Mouse (Mus musculus) hindbrain, postnatal 0 days (tissue): ENCODE results near the gene Gng7. TPM values are rescaled to one million over a fixed set of nuclear protein-coding genes. Genes with fewer than 3 reads are reported as not detected.

Experiments
- ATAC-seq: fragments of 200-750 bp; cut with Nextera tagmentation; 2 replicates; pipeline ENCODE4 v1.8.0; 2017; ENCODE audit warnings: mild to moderate bottlenecking, moderate TSS enrichment, moderate library complexity
- DNase-seq: peaks from one replicate; pipeline ENCODE4 v3.0.0-alpha.2; 2015; ENCODE audit warnings: low spot score
- H3K27ac ChIP-seq: fragments of 300-500 bp; sonication (generic); 2 replicates; pipeline ENCODE4 v1.5.1; 2014; ENCODE audit warnings: mild to moderate bottlenecking
- H3K27me3 ChIP-seq: fragments of 300-500 bp; sonication (generic); 2 replicates; pipeline ENCODE4 v1.6.1; 2014; ENCODE audit warnings: low read length, mixed read lengths; ENCODE audit not compliant: insufficient read depth
- H3K36me3 ChIP-seq: fragments of 300-500 bp; sonication (generic); 2 replicates; pipeline ENCODE4 v1.6.1; 2014; ENCODE audit warnings: low read length, mixed read lengths; ENCODE audit not compliant: insufficient read depth
- H3K4me1 ChIP-seq: fragments of 300-500 bp; sonication (generic); 2 replicates; pipeline ENCODE4 v1.6.1; 2014; ENCODE audit warnings: antibody characterized with exemption, low read length, mixed read lengths; ENCODE audit not compliant: insufficient read depth
- H3K4me2 ChIP-seq: fragments of 300-500 bp; sonication (generic); 2 replicates; pipeline ENCODE4 v1.6.1; 2014; ENCODE audit warnings: low read depth, mild to moderate bottlenecking, low read length, moderate library complexity, mixed read lengths
- H3K4me3 ChIP-seq: fragments of 300-500 bp; sonication (generic); 2 replicates; pipeline ENCODE4 v1.5.1; 2014; ENCODE audit warnings: low read length
- H3K9ac ChIP-seq: fragments of 300-500 bp; sonication (generic); replicated peaks from 2 replicates; pipeline ENCODE4 v1.6.1; 2014; ENCODE audit warnings: mild to moderate bottlenecking, low read length, moderate library complexity, mixed read lengths
- H3K9me3 ChIP-seq: fragments of 300-500 bp; sonication (generic); 2 replicates; pipeline ENCODE4 v1.6.1; 2016; ENCODE audit warnings: low read length, mixed read lengths
- CTCF ChIP-seq: IDR thresholded peaks from 2 replicates; pipeline ENCODE4 v1.5.1; 2016; ENCODE audit warnings: antibody characterized with exemption, control low read depth, low read depth
- WGBS: fragments of 180-500 bp; shearing (Covaris S2); extraction: QIAGEN DNeasy Blood & Tissue Kit; methylation state at CpG from one replicate; pipeline ENCODE4 v1.1.7; 2014; 5-methylcytosine and 5-hydroxymethylcytosine counted together
- polyA plus RNA-seq: library from polyadenylated mRNA; unstranded; fragments of >200 nt; fragmentation: Nextera tagmentation; extraction: Ambion mirVana; gene quantifications from 2 replicates; pipeline ENCODE4 v1.2.1, GENCODE M21; 2015
- total RNA-seq: library from RNA; depleted of rRNA; stranded (reverse); fragments of >200 nt; gene quantifications from 2 replicates; pipeline ENCODE4 v1.2.3, GENCODE M21; 2014

The Gng7 gene
- total and polyA plus RNA-seq, 2 experiments from 2014 or later: 22.1 to 27.2 TPM

DNA sequence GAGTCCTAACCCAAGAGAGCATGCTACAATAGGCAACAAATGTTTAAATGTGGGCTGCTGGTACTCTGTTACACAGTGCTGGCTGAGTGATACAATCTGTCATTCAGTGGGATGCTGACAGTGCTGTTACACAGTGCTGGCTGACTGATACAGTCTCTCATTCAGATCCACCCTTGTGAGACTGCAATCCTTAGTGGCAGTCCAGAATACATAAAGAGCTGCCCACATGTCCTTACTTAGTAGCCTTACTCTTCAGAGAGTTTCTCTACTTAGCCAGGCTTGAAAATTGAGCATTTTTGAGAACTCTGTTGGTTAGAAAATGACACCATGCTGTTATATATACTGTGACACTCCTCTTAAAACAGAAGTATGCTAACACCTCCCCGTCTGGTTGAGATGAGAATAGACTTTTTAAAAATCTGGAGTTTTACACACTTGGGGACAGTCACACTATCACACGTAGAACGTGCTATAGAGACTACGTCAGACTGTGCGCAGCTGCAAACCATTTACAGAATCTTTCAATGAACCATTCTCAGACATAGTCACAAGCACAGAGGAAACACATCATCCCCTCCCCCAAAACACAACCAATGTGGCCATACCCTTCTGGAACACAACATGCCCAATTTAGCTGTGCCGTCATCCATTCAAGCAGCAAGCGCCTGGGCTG lies 8.6 kb downstream of the Gng7 start:
- no peaks in the 10 kb centered on the region for H3K27me3 ChIP-seq
- H3K9ac ChIP-seq: no peak overlapping the region
- H3K4me3 ChIP-seq: no peak overlapping the region
- no peak overlapping the region for H3K4me2 ChIP-seq
- no peak for TF ChIP-seq CTCF
- no peaks in the 10 kb centered on the region for H3K9me3 ChIP-seq
- no peaks in the 10 kb centered on the region for H3K4me1 ChIP-seq
- no peak overlapping the region for H3K27ac ChIP-seq
- ATAC-seq: no peak
- no peaks in the 10 kb centered on the region for H3K36me3 ChIP-seq
- no peak for DNase-seq
- 89% methylated on average over 7 of the region's 7 CpGs for WGBS

DNA sequence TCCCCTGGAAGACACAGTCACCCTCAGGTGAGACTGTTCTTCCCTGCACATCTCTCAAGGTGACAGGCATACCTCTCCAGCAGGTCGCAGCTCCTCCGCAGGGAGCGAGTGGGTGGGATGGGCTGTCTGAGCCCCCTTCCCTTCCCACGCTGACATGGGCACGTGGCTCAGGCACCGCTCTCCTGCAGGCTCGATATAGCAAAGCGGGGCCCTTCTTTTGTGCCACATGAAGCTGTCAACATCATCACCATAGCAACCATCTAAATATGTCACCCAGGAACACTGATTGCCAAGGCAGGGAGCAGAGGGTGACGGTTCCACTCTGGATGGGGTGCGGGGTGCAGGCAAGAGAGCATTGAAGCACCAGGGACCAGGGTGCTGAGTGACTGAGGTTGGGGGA lies 13.6 kb downstream of the Gng7 start:
- DNase-seq (peak; percentile 20), ATAC-seq (no peak)
- Histone ChIP-seq H3K9ac (0 out of 2 replicates have a peak overlapping the region, but pooled peaks have one; percentile 1), H3K36me3 (no peaks in the 10 kb centered on the region), H3K4me2 (0 out of 2 replicates have a peak overlapping the region, but pooled peaks have one; percentile 8), H3K27ac (no peak overlapping the region), H3K9me3 (no peaks in the 10 kb centered on the region), H3K4me1 (0 out of 2 replicates have a peak, but pooled peaks cover 4% of the 10 kb centered on the region), H3K27me3 (no peaks in the 10 kb centered on the region), H3K4me3 (no peak overlapping the region)
- TF ChIP-seq CTCF: no peak
- WGBS: 17% methylated on average over 10 of the region's 10 CpGs

DNA sequence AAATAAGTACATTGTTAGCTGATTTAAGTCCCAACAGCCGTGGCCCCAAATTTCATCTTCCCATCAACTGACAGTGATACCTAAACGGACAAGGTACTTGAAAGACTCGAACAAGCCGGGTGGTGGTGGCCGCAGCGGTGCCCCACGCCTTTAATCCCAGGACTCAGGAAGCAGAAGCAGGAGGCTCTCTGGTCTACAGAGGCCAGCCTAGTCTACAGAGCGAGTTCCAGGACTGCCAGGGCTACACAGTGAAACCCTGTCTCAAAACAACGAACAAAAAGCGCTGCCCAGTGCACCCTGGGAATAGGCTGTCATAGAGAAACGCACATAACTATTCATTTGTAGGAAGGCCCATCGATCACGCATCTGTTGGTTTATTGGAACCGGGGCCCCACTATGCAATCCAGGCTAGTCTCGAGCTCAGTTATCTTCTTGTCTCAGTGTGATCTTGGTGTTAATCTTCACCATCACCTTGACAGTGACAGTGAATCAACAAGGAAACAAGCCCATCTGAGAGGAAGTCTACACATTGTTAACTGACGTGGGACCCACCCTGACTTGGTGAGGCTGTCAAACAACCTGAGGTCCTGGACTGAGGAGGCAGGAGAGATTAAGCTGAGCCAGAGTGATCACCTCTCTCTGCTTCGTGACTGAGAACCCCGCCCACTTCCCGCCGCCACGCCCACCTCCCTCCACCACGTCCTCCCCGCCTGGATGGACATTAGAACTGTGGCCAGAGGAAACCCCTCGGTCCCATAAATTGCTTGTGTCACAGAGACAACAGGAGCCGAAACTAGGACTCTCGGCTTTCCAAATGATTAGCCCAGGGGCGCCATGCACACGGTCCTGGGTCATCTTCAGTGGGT lies 14.3 kb downstream of the Gng7 start:
- no peaks in the 10 kb centered on the region for H3K9me3 ChIP-seq
- 0 out of 2 replicates have a peak overlapping the region, but pooled peaks have one; percentile 8 for H3K4me2 ChIP-seq
- 45% methylated on average over 28 of the region's 28 CpGs for WGBS
- no peak overlapping the region for H3K27ac ChIP-seq
- DNase-seq (no peak), ATAC-seq (no peak)
- TF ChIP-seq CTCF: no peak
- no peaks in the 10 kb centered on the region for H3K27me3 ChIP-seq
- 0 out of 2 replicates have a peak overlapping the region, but pooled peaks have one; percentile 1 for H3K9ac ChIP-seq
- H3K4me3 ChIP-seq: no peak overlapping the region
- 0 out of 2 replicates have a peak, but pooled peaks cover 4% of the 10 kb centered on the region for H3K4me1 ChIP-seq
- H3K36me3 ChIP-seq: no peaks in the 10 kb centered on the region

DNA sequence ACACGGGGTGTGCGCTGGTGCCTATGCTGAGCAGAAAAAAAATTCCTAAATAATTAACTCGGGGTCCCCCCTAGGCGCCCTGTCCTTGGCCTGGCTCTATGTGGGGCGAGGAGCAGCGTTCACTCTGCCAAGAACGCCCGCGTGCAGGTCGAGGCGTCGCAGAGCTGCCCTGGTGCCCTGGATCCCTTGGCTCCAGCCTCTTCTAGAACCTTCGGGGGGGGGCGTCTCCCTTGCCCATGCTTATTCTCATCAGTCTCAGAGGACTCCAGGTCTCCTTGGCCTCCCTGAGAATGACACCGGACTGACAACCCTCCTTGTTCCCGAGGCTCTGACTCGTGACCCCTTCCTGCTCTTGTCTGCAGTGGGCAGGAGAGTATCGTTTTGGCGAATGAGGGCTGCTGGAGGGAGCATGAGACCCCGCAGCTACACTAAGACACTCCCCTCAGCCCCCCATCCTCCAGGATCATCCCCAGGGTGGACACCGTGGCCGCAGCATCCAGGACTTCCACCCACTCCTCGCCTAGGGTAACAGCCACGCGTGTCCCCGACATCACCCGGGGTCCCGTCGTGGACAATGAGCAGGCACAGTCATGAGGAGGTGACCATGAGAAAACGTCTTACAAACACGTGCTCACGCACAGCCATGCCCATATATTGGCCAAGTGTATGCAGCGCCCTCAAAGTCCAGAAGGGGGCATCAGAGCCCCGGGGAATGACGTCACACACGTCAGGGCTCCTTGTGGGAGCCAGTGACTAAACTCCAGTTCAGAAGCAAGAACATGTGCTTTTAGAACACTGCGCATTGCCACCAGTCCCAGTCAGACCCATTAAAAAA lies 15.2 kb downstream of the Gng7 start:
- H3K27me3 ChIP-seq: no peaks in the 10 kb centered on the region
- H3K4me2 ChIP-seq: peak overlapping the region; percentile 50
- H3K9me3 ChIP-seq: no peaks in the 10 kb centered on the region
- H3K4me3 ChIP-seq: no peak overlapping the region
- TF ChIP-seq CTCF: peak; percentile 95
- H3K9ac ChIP-seq: 0 out of 2 replicates have a peak overlapping the region, but pooled peaks have one; percentile 14
- DNase-seq (peak; percentile 92), ATAC-seq (peak; percentile 86)
- WGBS: 28% methylated on average over 37 of the region's 37 CpGs
- H3K27ac ChIP-seq: no peak overlapping the region
- H3K4me1 ChIP-seq: 0 out of 2 replicates have a peak, but pooled peaks cover 4% of the 10 kb centered on the region
- no peaks in the 10 kb centered on the region for H3K36me3 ChIP-seq

DNA sequence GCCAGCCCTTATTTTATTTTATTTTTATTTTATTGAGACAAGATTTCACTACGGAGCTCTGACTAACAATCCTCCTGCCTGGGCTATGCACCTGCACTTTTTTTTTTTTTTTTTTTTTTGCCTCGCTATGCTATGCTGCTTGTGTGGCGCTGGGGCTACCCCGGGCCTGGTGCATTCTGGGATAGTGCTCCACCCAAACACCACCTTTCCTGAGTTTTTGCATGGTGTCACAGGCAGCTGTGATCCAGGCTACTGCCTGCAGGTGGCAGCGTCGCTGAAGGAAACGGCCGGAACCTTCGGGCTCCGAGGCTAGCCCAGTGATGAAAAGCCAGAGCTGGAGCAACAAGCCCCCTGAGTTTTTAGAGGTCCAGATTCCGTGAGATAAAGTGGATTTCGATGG lies 16.0 kb downstream of the Gng7 start:
- 0 out of 2 replicates have a peak, but pooled peaks have one; percentile 18 for ATAC-seq
- DNase-seq: peak; percentile 76
- TF ChIP-seq CTCF: peak; percentile 75
- no peaks in the 10 kb centered on the region for H3K9me3 ChIP-seq
- H3K4me2 ChIP-seq: no peak overlapping the region
- no peaks in the 10 kb centered on the region for H3K36me3 ChIP-seq
- H3K27ac ChIP-seq: no peak overlapping the region
- WGBS: 19% methylated on average over 12 of the region's 12 CpGs
- H3K27me3 ChIP-seq: no peaks in the 10 kb centered on the region
- no peak overlapping the region for H3K9ac ChIP-seq
- no peak overlapping the region for H3K4me3 ChIP-seq
- H3K4me1 ChIP-seq: 0 out of 2 replicates have a peak, but pooled peaks cover 4% of the 10 kb centered on the region

DNA sequence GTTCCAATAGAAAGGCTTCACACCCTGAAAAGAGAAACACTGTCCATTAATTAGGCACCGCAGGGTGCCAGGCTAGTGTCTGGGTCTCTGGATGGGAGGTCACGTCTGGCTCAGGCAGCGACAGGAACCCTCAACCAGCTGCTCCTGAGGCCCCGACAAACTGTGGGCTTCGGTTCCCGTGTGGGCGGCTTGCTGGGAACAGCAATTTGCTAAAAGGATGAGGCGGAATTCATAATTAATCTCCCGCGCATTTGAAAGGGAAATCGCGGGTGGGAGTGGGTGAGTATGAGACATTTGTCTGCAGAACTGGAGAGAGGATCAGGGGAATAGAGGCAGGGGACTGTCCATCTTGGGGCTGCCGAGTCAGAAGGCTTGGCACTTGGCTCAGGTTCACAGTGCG lies 16.7 kb downstream of the Gng7 start:
- ATAC-seq (no peak), DNase-seq (no peak)
- Histone ChIP-seq H3K9ac (no peak overlapping the region), H3K4me3 (no peak overlapping the region), H3K27me3 (no peaks in the 10 kb centered on the region), H3K4me1 (0 out of 2 replicates have a peak, but pooled peaks cover 4% of the 10 kb centered on the region), H3K9me3 (no peaks in the 10 kb centered on the region), H3K36me3 (no peaks in the 10 kb centered on the region), H3K4me2 (no peak overlapping the region), H3K27ac (no peak overlapping the region)
- TF ChIP-seq CTCF: no peak
- WGBS: 21% methylated on average over 14 of the region's 14 CpGs
